Mouse (Mus musculus): Measurements from ENCODE around the gene Lrrc56. TPM values are rescaled to one million over a fixed set of nuclear protein-coding genes. Genes with fewer than 3 reads are reported as not detected.

The Lrrc56 gene
- total and polyA plus RNA-seq, 2 experiments, result 1.8 to 4.4 TPM

DNA sequence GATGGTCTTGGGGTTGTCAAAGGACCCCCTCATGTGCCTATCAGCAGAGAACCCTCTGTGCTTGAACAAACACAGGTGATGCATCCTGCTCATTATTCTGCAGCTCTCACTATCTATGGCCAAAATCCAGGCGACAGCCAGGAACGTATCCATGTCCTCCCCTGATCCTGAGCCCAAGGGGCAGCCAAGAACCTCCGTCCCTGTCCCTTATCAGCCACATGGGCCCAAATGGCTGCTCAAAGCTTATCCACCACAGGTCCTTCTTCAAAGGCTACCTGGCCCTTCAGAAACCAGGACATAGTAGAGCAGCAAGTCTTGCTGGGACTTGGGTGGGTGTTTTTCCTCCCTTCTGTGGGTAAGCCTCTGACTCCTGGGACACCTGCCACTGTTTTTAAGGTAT is 5.8 kb upstream of the Lrrc56 start:
- Histone ChIP-seq H3K36me3 (ENCODE audit: control insufficient read depth, insufficient read depth, low read length) (peaks cover 10% of the 10 kb centered on the region), H3K79me2 (ENCODE audit: control insufficient read depth, insufficient read depth, low read length) (no peaks in the 10 kb centered on the region), H3K4me3 (ENCODE audit: insufficient read depth, low read depth, low read length) (no peak overlapping the region), H3K4me1 (ENCODE audit: control insufficient read depth, insufficient read depth, low read length) (peaks cover 5% of the 10 kb centered on the region; the same call in 1 of the 2 replicates), H3K9ac (ENCODE audit: low read depth, low read length) (no peak overlapping the region), H3K27ac (replicated peaks; ENCODE audit: insufficient read depth, low read depth, low read length) (no peak overlapping the region), H3K27me3 (ENCODE audit: control insufficient read depth, insufficient read depth, low read length) (no peaks in the 10 kb centered on the region)
- WGBS, result 73% methylated on average over 3 of the region's 3 CpGs
- no peak for TF ChIP-seq CTCF (IDR thresholded peaks at IDR 0.05; ENCODE audit: low read depth, low read length)
- no peak for TF ChIP-seq POLR2A (IDR thresholded peaks at IDR 0.05; ENCODE audit: extremely low read depth, insufficient read depth, low read length)
- no peak for DNase-seq (ENCODE audit: extremely low read depth, low read depth, low spot score)

DNA sequence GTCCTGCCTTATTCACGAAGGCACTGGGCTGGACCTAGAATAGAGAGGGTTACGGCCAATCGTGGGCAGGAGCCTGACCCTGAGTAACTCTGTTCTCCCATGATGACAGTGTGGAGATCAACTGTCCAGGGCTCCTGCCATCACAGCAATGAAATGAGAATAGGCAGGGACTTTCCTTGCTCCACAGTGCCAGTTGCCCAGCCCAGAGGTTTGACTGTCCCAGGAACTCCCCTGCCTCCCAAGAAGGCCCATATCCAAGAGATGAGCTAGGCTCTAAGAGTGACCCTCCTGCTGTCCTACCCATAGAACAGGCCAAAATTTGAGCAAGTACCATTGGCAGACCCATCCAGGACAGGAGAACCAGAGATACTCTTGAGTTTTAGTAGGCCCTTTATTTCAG is 5.2 kb upstream of the Lrrc56 start:
- Histone ChIP-seq H3K79me2 (ENCODE audit: control insufficient read depth, insufficient read depth, low read length) (no peaks in the 10 kb centered on the region), H3K36me3 (ENCODE audit: control insufficient read depth, insufficient read depth, low read length) (peaks cover 10% of the 10 kb centered on the region), H3K27me3 (ENCODE audit: control insufficient read depth, insufficient read depth, low read length) (no peaks in the 10 kb centered on the region), H3K4me1 (ENCODE audit: control insufficient read depth, insufficient read depth, low read length) (peaks cover 5% of the 10 kb centered on the region; the same call in 1 of the 2 replicates), H3K9ac (ENCODE audit: low read depth, low read length) (no peak overlapping the region), H3K4me3 (ENCODE audit: insufficient read depth, low read depth, low read length) (no peak overlapping the region), H3K27ac (replicated peaks; ENCODE audit: insufficient read depth, low read depth, low read length) (no peak overlapping the region)
- TF ChIP-seq POLR2A (IDR thresholded peaks at IDR 0.05; ENCODE audit: extremely low read depth, insufficient read depth, low read length) (no peak), CTCF (IDR thresholded peaks at IDR 0.05; ENCODE audit: low read depth, low read length) (no peak)
- no peak for DNase-seq (ENCODE audit: extremely low read depth, low read depth, low spot score)
- WGBS, result 94% methylated on average over 3 of the region's 3 CpGs

DNA sequence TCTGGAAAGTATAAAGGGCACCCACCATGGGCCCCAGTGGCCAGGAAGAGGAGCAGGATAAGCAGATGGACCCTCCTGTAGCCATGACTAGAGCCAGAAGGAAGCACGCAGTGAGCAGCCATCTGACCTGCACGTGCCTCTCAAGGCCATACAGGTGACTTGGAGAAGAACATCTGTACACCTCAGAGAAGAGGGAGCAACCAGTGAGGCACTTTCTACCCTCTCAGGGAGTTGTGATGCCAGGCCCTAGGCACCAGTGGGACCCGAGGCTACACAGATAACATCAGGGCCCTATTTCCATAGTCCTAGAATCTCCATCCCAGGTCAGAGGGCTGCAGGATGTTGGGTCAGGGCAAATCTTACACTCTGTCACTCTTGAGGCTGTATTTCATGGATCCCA is 3.7 kb upstream of the Lrrc56 start:
- WGBS, result 91% methylated on average over 3 of the region's 3 CpGs
- H3K9ac ChIP-seq (ENCODE audit: low read depth, low read length), result no peak overlapping the region
- no peak overlapping the region for H3K27ac ChIP-seq (replicated peaks; ENCODE audit: insufficient read depth, low read depth, low read length)
- TF ChIP-seq CTCF (IDR thresholded peaks at IDR 0.05; ENCODE audit: low read depth, low read length) (no peak), POLR2A (IDR thresholded peaks at IDR 0.05; ENCODE audit: extremely low read depth, insufficient read depth, low read length) (no peak)
- no peak for DNase-seq (ENCODE audit: extremely low read depth, low read depth, low spot score)
- H3K4me1 ChIP-seq (ENCODE audit: control insufficient read depth, insufficient read depth, low read length), result peaks cover 9% of the 10 kb centered on the region; the same call in 1 of the 2 replicates
- no peaks in the 10 kb centered on the region for H3K27me3 ChIP-seq (ENCODE audit: control insufficient read depth, insufficient read depth, low read length)
- peaks cover 10% of the 10 kb centered on the region for H3K36me3 ChIP-seq (ENCODE audit: control insufficient read depth, insufficient read depth, low read length)
- H3K4me3 ChIP-seq (ENCODE audit: insufficient read depth, low read depth, low read length), result no peak overlapping the region
- no peaks in the 10 kb centered on the region for H3K79me2 ChIP-seq (ENCODE audit: control insufficient read depth, insufficient read depth, low read length)

DNA sequence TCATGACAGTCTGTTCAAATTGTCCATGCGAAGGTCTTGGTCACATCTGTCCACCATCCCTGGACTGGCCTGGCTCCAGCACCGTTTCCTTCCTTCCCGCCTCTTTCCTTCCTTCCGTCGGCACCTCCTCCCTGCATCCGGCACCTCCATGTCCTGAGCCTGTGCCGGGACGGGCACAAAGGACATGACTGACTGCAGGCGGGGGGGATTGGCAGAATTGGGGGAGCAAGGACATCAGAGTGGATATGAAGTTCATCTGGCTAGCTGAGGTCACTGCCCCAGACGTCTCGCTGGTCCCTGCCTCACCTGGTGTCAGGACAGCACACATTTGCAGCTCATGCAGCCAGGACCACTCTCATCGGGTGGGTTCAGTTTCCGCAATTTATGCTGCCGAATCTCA is 2.9 kb upstream of the Lrrc56 start:
- WGBS, result 85% methylated on average over 14 of the region's 14 CpGs
- no peak for TF ChIP-seq POLR2A (IDR thresholded peaks at IDR 0.05; ENCODE audit: extremely low read depth, insufficient read depth, low read length)
- TF ChIP-seq CTCF (IDR thresholded peaks at IDR 0.05; ENCODE audit: low read depth, low read length), result no peak
- Histone ChIP-seq H3K4me1 (ENCODE audit: control insufficient read depth, insufficient read depth, low read length) (peaks cover 9% of the 10 kb centered on the region; the same call in 1 of the 2 replicates), H3K36me3 (ENCODE audit: control insufficient read depth, insufficient read depth, low read length) (peaks cover 10% of the 10 kb centered on the region), H3K79me2 (ENCODE audit: control insufficient read depth, insufficient read depth, low read length) (no peaks in the 10 kb centered on the region), H3K27ac (replicated peaks; ENCODE audit: insufficient read depth, low read depth, low read length) (no peak overlapping the region; the same call in 1 of the 2 replicates), H3K27me3 (ENCODE audit: control insufficient read depth, insufficient read depth, low read length) (no peaks in the 10 kb centered on the region), H3K9ac (ENCODE audit: low read depth, low read length) (no peak overlapping the region), H3K4me3 (ENCODE audit: insufficient read depth, low read depth, low read length) (no peak overlapping the region)
- DNase-seq (ENCODE audit: extremely low read depth, low read depth, low spot score), result no peak

DNA sequence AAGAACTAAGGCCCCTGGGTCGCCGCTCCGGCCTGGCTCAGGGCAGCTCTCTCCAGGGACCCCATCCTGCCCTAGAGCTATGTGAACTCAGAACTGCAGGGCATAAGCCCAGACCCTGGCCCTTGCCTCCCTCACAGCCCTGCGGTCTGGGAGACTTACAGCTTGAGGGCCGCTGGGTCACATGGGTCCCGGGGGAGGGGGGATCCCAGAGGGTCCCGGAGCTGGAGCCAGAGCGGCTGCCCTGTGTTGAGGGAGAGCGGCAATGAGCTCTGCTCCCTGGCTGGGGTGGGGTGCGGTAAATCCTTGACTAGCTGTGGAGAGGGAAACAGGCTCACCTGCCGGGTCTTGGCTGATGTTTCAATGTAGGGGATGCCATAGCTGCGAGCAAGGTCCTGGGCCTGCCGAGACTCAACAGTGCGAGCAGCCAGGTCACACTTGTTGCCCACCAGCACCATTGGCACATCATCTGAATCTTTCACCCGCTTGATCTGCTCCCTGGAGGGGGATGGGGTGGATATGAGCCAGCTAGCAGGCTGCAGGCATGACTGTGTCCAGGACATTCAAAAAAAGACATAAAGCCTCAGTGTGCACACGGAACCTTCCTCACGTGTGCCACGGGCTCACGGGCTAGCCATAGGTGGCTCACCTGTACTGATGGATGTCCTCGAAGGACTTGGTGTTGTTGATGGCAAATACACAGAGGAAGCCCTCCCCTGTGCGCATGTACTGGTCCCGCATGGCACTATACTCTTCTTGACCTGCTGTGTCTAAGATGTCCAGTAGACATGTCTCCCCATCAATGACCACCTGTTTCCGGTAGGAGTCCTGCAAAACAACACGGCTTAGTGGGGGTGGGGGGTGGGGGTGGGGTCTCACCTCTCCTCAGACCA is 1.9 kb upstream of the Lrrc56 start:
- TF ChIP-seq CTCF (IDR thresholded peaks at IDR 0.05; ENCODE audit: low read depth, low read length) (no peak), POLR2A (IDR thresholded peaks at IDR 0.05; ENCODE audit: extremely low read depth, insufficient read depth, low read length) (no peak)
- Histone ChIP-seq H3K27me3 (ENCODE audit: control insufficient read depth, insufficient read depth, low read length) (no peaks in the 10 kb centered on the region), H3K79me2 (ENCODE audit: control insufficient read depth, insufficient read depth, low read length) (no peaks in the 10 kb centered on the region), H3K4me1 (ENCODE audit: control insufficient read depth, insufficient read depth, low read length) (peaks cover 9% of the 10 kb centered on the region; the same call in 1 of the 2 replicates), H3K36me3 (ENCODE audit: control insufficient read depth, insufficient read depth, low read length) (peaks cover 10% of the 10 kb centered on the region), H3K9ac (ENCODE audit: low read depth, low read length) (no peak overlapping the region), H3K4me3 (ENCODE audit: insufficient read depth, low read depth, low read length) (no peak overlapping the region), H3K27ac (replicated peaks; ENCODE audit: insufficient read depth, low read depth, low read length) (no peak overlapping the region)
- no peak for DNase-seq (ENCODE audit: extremely low read depth, low read depth, low spot score)
- 91% methylated on average over 24 of the region's 24 CpGs for WGBS

Measured in liver, adult 2 months (tissue).